Mouse (Mus musculus) effector memory CD4-positive, alpha-beta T cell, adult 7 months (primary cell): ENCODE measurements around the gene Ahsa1. TPM values are rescaled to one million over a fixed set of nuclear protein-coding genes. Genes with fewer than 3 reads are reported as not detected.

ENCODE experiments used
- polyA plus RNA-seq: library from polyadenylated mRNA; unstranded; fragments of 100-300 nt; shearing (Covaris generic); gene quantifications from one replicate; pipeline ENCODE4 v1.2.1, GENCODE M21; 2017

The Ahsa1 gene
- 153 TPM for polyA plus RNA-seq

GRCm38 (mm10) chr12:87266108-87266826 is at the start of gene Ahsa1, which contains the start of gene Vipas39:
Ahsa1 (plus strand) TSS chr12:87266479.
Vipas39 (minus strand) TSS chr12:87266256.

GRCm38 (mm10) chr12:87238632-87239031 is 27.6 kb upstream of the Ahsa1 start, which contains the start of gene Noxred1:
Noxred1 (minus strand) TSS chr12:87238732.

GRCm38 (mm10) chr12:87299657-87300440 is 33.6 kb downstream of the Ahsa1 start, which contains the start of gene Ism2:
Ism2 (minus strand) TSS chr12:87299705.

Other genes with a start within 250 kb of the Ahsa1 start
- 0.29 TPM for gene Tmem63c, start 245.1 kb upstream of the Ahsa1 start, polyA plus RNA-seq
- gene Ngb, start 163.9 kb upstream of the Ahsa1 start, polyA plus RNA-seq: not detected
- 7.7 TPM for gene Gstz1, start 119.3 kb upstream of the Ahsa1 start, polyA plus RNA-seq
- gene Pomt2, start 118.5 kb upstream of the Ahsa1 start, polyA plus RNA-seq: 4.3 TPM
- gene Samd15, start 66.8 kb upstream of the Ahsa1 start, polyA plus RNA-seq: 2.4 TPM
- 7.9 TPM for gene Tmed8, start 66.0 kb upstream of the Ahsa1 start, polyA plus RNA-seq
- gene Noxred1, start 27.7 kb upstream of the Ahsa1 start, polyA plus RNA-seq: 0.45 TPM
- gene Vipas39, start 223 bp upstream of the Ahsa1 start, polyA plus RNA-seq: 19.8 TPM
- not detected for gene Ism2, start 33.2 kb downstream of the Ahsa1 start, polyA plus RNA-seq
- gene Sptlc2, start 121.9 kb downstream of the Ahsa1 start, polyA plus RNA-seq: 138 TPM
- 46.1 TPM for gene Slirp, start 177.4 kb downstream of the Ahsa1 start, polyA plus RNA-seq
- gene Alkbh1, start 177.5 kb downstream of the Ahsa1 start, polyA plus RNA-seq: 68.3 TPM
- 181 TPM for gene Snw1, start 205.8 kb downstream of the Ahsa1 start, polyA plus RNA-seq
- 1.1 TPM for gene Gm5788, start 228.2 kb downstream of the Ahsa1 start, polyA plus RNA-seq
- 0.22 TPM for gene Gm8300, start 247.8 kb downstream of the Ahsa1 start, polyA plus RNA-seq